Mouse (Mus musculus) intestine, embryonic 16.5 days (tissue): Measurements from ENCODE around the gene Snx18. TPM values are rescaled to one million over a fixed set of nuclear protein-coding genes. Genes with fewer than 3 reads are reported as not detected.

Source experiments
- ATAC-seq: fragments of 200-750 bp; cut with Nextera tagmentation; 2 replicates; pipeline ENCODE4 v1.8.0; 2017; ENCODE audit warnings: moderate TSS enrichment, moderate library complexity
- H3K27ac ChIP-seq: fragments of 300-500 bp; sonication (generic); 2 replicates; pipeline ENCODE4 v1.5.1; 2014; ENCODE audit warnings: mild to moderate bottlenecking, low read length
- H3K27me3 ChIP-seq: fragments of 300-500 bp; sonication (generic); replicated peaks from 2 replicates; pipeline ENCODE4 v1.6.1; 2014; ENCODE audit warnings: low read length, control low read depth, mixed read lengths; ENCODE audit not compliant: control insufficient read depth, insufficient read depth
- H3K36me3 ChIP-seq: fragments of 300-500 bp; sonication (generic); 2 replicates; pipeline ENCODE4 v1.6.1; 2014; ENCODE audit warnings: low read length, control low read depth; ENCODE audit not compliant: control insufficient read depth, insufficient read depth
- H3K4me1 ChIP-seq: fragments of 300-500 bp; sonication (generic); 2 replicates; pipeline ENCODE4 v1.6.1; 2014; ENCODE audit warnings: low read length, control low read depth, mixed read lengths; ENCODE audit not compliant: control insufficient read depth, insufficient read depth
- H3K4me2 ChIP-seq: fragments of 300-500 bp; sonication (generic); 2 replicates; pipeline ENCODE4 v1.6.1; 2014; ENCODE audit warnings: low read depth, low read length, control low read depth
- H3K4me3 ChIP-seq: fragments of 300-500 bp; sonication (generic); 2 replicates; pipeline ENCODE4 v1.5.1; 2014; ENCODE audit warnings: mild to moderate bottlenecking, low read length
- H3K9ac ChIP-seq: fragments of 300-500 bp; sonication (generic); 2 replicates; pipeline ENCODE4 v1.6.1; 2014; ENCODE audit warnings: low read depth, low read length
- H3K9me3 ChIP-seq: fragments of 300-500 bp; sonication (generic); 2 replicates; pipeline ENCODE4 v1.6.1; 2016; ENCODE audit warnings: low read length, control low read depth; ENCODE audit not compliant: control insufficient read depth
- WGBS: fragments of 180-500 bp; shearing (Covaris S2); extraction: QIAGEN DNeasy Blood & Tissue Kit; methylation state at CpG from one replicate; pipeline ENCODE4 v1.1.7; 2014; 5-methylcytosine and 5-hydroxymethylcytosine counted together
- polyA plus RNA-seq: library from polyadenylated mRNA; unstranded; fragments of >200 nt; fragmentation: Nextera tagmentation; extraction: Ambion mirVana; gene quantifications from 2 replicates; pipeline ENCODE4 v1.2.1, GENCODE M21; 2015

Snx18 gene
- polyA plus RNA-seq, 1 experiment from 2014 or later: 10.1 TPM

GRCm38 (mm10) chr13:113542374-113542773, 76.0 kb downstream of the Snx18 start:
- Histone ChIP-seq H3K36me3 (no peaks in the 10 kb centered on the region), H3K9ac (no peak overlapping the region), H3K4me2 (no peak overlapping the region), H3K27ac (no peak overlapping the region), H3K4me3 (no peak overlapping the region), H3K9me3 (no peaks in the 10 kb centered on the region), H3K27me3 (no peaks in the 10 kb centered on the region), H3K4me1 (no peaks in the 10 kb centered on the region)
- ATAC-seq: no peak
- 90% methylated on average over 6 of the region's 6 CpGs for WGBS

Other genes with a start within 250 kb of the Snx18 start
- gene Hspb3, start 45.1 kb upstream of the Snx18 start, polyA plus RNA-seq: not detected in 2 replicates
- gene Arl15, start 175.9 kb upstream of the Snx18 start, polyA plus RNA-seq: 8.2 and 10.6 TPM in 2 replicates